Mouse (Mus musculus) lung, postnatal 0 days (tissue): ENCODE data around the gene Otud7a. TPM values are rescaled to one million over a fixed set of nuclear protein-coding genes. Genes with fewer than 3 reads are reported as not detected.

Experiments used
- ATAC-seq: fragments of 200-750 bp; cut with Nextera tagmentation; 2 replicates; pipeline ENCODE4 v1.8.0; 2017; ENCODE audit warnings: moderate library complexity
- DNase-seq: peaks from one replicate; pipeline ENCODE4 v3.0.0-alpha.2; 2016; ENCODE audit warnings: low spot score
- H3K27ac ChIP-seq: fragments of 300-500 bp; sonication (generic); 2 replicates; pipeline ENCODE4 v1.5.1; 2014; ENCODE audit warnings: antibody characterized with exemption, mild to moderate bottlenecking, low read length, mixed read lengths
- H3K27me3 ChIP-seq: fragments of 300-500 bp; sonication (generic); replicated peaks from 2 replicates; pipeline ENCODE4 v1.6.1; 2014; ENCODE audit warnings: low read length, mixed read lengths; ENCODE audit not compliant: insufficient read depth
- H3K36me3 ChIP-seq: fragments of 300-500 bp; sonication (generic); 2 replicates; pipeline ENCODE4 v1.6.1; 2014; ENCODE audit warnings: low read length, mixed read lengths; ENCODE audit not compliant: insufficient read depth
- H3K4me1 ChIP-seq: fragments of 300-500 bp; sonication (generic); 2 replicates; pipeline ENCODE4 v1.6.1; 2014; ENCODE audit warnings: antibody characterized with exemption, low read depth, low read length, mixed read lengths; ENCODE audit not compliant: insufficient read depth
- H3K4me2 ChIP-seq: fragments of 300-500 bp; sonication (generic); replicated peaks from 2 replicates; pipeline ENCODE4 v1.6.1; 2014; ENCODE audit warnings: low read depth, mild to moderate bottlenecking, low read length, moderate library complexity, mixed read lengths
- H3K4me3 ChIP-seq: fragments of 300-500 bp; sonication (generic); 2 replicates; pipeline ENCODE4 v1.5.1; 2014; ENCODE audit warnings: low read depth, low read length
- H3K9ac ChIP-seq: fragments of 300-500 bp; sonication (generic); replicated peaks from 2 replicates; pipeline ENCODE4 v1.6.1; 2014; ENCODE audit warnings: low read depth, mild to moderate bottlenecking
- H3K9me3 ChIP-seq: fragments of 300-500 bp; sonication (generic); 2 replicates; pipeline ENCODE4 v1.6.1; 2016; ENCODE audit warnings: low read length, mixed read lengths
- CTCF ChIP-seq: IDR thresholded peaks from 2 replicates; pipeline ENCODE4 v1.5.1; 2016; ENCODE audit warnings: antibody characterized with exemption, mild to moderate bottlenecking
- EP300 ChIP-seq: IDR thresholded peaks from 2 replicates; pipeline ENCODE4 v1.6.1; 2016; ENCODE audit warnings: antibody characterized with exemption, mild to moderate bottlenecking, control low read depth
- WGBS: fragments of 180-500 bp; shearing (Covaris S2); extraction: QIAGEN DNeasy Blood & Tissue Kit; methylation state at CpG from one replicate; pipeline ENCODE4 v1.1.7; 2014; 5-methylcytosine and 5-hydroxymethylcytosine counted together
- polyA plus RNA-seq: library from polyadenylated mRNA; unstranded; fragments of >200 nt; fragmentation: Nextera tagmentation; extraction: Ambion mirVana; gene quantifications from 2 replicates; pipeline ENCODE4 v1.2.1, GENCODE M21; 2015

Otud7a gene
- polyA plus RNA-seq, 1 experiment from 2014 or later, result 0.11 TPM

- Histone ChIP-seq H3K27me3 (no peaks in the 10 kb centered on the region), H3K4me1 (no peaks in the 10 kb centered on the region), H3K4me2 (no peak overlapping the region), H3K36me3 (no peaks in the 10 kb centered on the region), H3K9ac (no peak overlapping the region), H3K4me3 (no peak overlapping the region), H3K9me3 (no peaks in the 10 kb centered on the region), H3K27ac (no peak overlapping the region)
- TF ChIP-seq CTCF, result no peak
- TF ChIP-seq EP300, result no peak
- DNase-seq, result no peak
- 59% methylated on average over 1 of the region's 1 CpGs for whole genome bisulfite sequencing
- ATAC-seq, result no peak
Measured at GRCm38 (mm10) chr7:63509825-63510224, 65.3 kb downstream of the Otud7a start.

GRCm38 (mm10) chr7:63511458-63511857 lies 66.9 kb downstream of the Otud7a start:
- H3K9ac ChIP-seq, result no peak overlapping the region
- no peaks in the 10 kb centered on the region for H3K36me3 ChIP-seq

GRCm38 (mm10) chr7:63512561-63512960 lies 68.0 kb downstream of the Otud7a start:
- no peak overlapping the region for H3K9ac ChIP-seq
- H3K36me3 ChIP-seq, result no peaks in the 10 kb centered on the region
- no peak overlapping the region for H3K4me2 ChIP-seq
- H3K9me3 ChIP-seq, result no peaks in the 10 kb centered on the region
- ATAC-seq (no peak), DNase-seq (no peak)
- no peaks in the 10 kb centered on the region for H3K27me3 ChIP-seq
- TF ChIP-seq EP300 (no peak), CTCF (no peak)
- H3K4me1 ChIP-seq, result no peaks in the 10 kb centered on the region
- no peak overlapping the region for H3K4me3 ChIP-seq
- no peak overlapping the region for H3K27ac ChIP-seq
- WGBS, result 46% methylated on average over 2 of the region's 2 CpGs

More at GRCm38 (mm10) chr7:63511458-63511857, 66.9 kb downstream of the Otud7a start:
- no peak for ATAC-seq
- Histone ChIP-seq H3K9me3 (no peaks in the 10 kb centered on the region), H3K4me3 (no peak overlapping the region), H3K4me1 (no peaks in the 10 kb centered on the region), H3K27me3 (no peaks in the 10 kb centered on the region), H3K4me2 (no peak overlapping the region), H3K27ac (no peak overlapping the region)
- no peak for DNase-seq
- no peak for TF ChIP-seq CTCF
- TF ChIP-seq EP300, result no peak

- no peak for TF ChIP-seq EP300
- no peak for TF ChIP-seq CTCF
- Histone ChIP-seq H3K36me3 (no peaks in the 10 kb centered on the region), H3K4me1 (no peaks in the 10 kb centered on the region), H3K9me3 (no peaks in the 10 kb centered on the region), H3K9ac (no peak overlapping the region), H3K27ac (no peak overlapping the region), H3K4me3 (no peak overlapping the region), H3K27me3 (no peaks in the 10 kb centered on the region), H3K4me2 (no peak overlapping the region)
- no peak for DNase-seq
- 84% methylated on average over 5 of the region's 5 CpGs for WGBS
- ATAC-seq, result no peak
Measured at GRCm38 (mm10) chr7:63516141-63516895, 71.8 kb downstream of the Otud7a start.

GRCm38 (mm10) chr7:63520299-63520698 lies 75.7 kb downstream of the Otud7a start:
- no peak for ATAC-seq
- WGBS, result 74% methylated on average over 1 of the region's 1 CpGs
- no peaks in the 10 kb centered on the region for H3K4me1 ChIP-seq
- DNase-seq, result no peak
- no peaks in the 10 kb centered on the region for H3K36me3 ChIP-seq
- H3K4me2 ChIP-seq, result no peak overlapping the region
- no peaks in the 10 kb centered on the region for H3K27me3 ChIP-seq
- no peak overlapping the region for H3K27ac ChIP-seq
- H3K9me3 ChIP-seq, result no peaks in the 10 kb centered on the region
- H3K9ac ChIP-seq, result no peak overlapping the region
- no peak overlapping the region for H3K4me3 ChIP-seq
- no peak for TF ChIP-seq CTCF
- TF ChIP-seq EP300, result no peak

GRCm38 (mm10) chr7:63522403-63522802 lies 77.9 kb downstream of the Otud7a start:
- no peaks in the 10 kb centered on the region for H3K4me1 ChIP-seq
- H3K4me2 ChIP-seq, result no peak overlapping the region
- no peaks in the 10 kb centered on the region for H3K36me3 ChIP-seq
- ATAC-seq, result no peak
- no peak overlapping the region for H3K27ac ChIP-seq
- H3K9me3 ChIP-seq, result no peaks in the 10 kb centered on the region
- no peak for DNase-seq
- TF ChIP-seq CTCF, result no peak
- no peak for TF ChIP-seq EP300
- no peaks in the 10 kb centered on the region for H3K27me3 ChIP-seq
- H3K4me3 ChIP-seq, result no peak overlapping the region
- H3K9ac ChIP-seq, result no peak overlapping the region
- 47% methylated on average over 3 of the region's 3 CpGs for WGBS

- H3K36me3 ChIP-seq, result no peaks in the 10 kb centered on the region
- no peak for DNase-seq
- no peak overlapping the region for H3K27ac ChIP-seq
- H3K9ac ChIP-seq, result no peak overlapping the region
- no peaks in the 10 kb centered on the region for H3K4me1 ChIP-seq
- no peak for ATAC-seq
- no peaks in the 10 kb centered on the region for H3K27me3 ChIP-seq
- TF ChIP-seq CTCF (no peak), EP300 (no peak)
- no peak overlapping the region for H3K4me3 ChIP-seq
- H3K4me2 ChIP-seq, result no peak overlapping the region
- no peaks in the 10 kb centered on the region for H3K9me3 ChIP-seq
- WGBS, result 73% methylated on average over 3 of the region's 3 CpGs
Measured at GRCm38 (mm10) chr7:63523051-63523450, 78.5 kb downstream of the Otud7a start.
